Mouse (Mus musculus): ENCODE data around the gene Map3k11.

GRCm38 (mm10) chr19:5741641-5742240, 53.2 kb downstream of the Map3k11 start:
- TF ChIP-seq CTCF (IDR thresholded peaks at IDR 0.05) (peak; percentile 40), POLR2A (IDR thresholded peaks at IDR 0.05; ENCODE audit: insufficient read depth, low read depth, low read length) (peak; percentile 52), EP300 (IDR thresholded peaks at IDR 0.05; ENCODE audit: insufficient read depth, low read depth, low read length) (no peak)
